Mouse (Mus musculus): ENCODE measurements around the gene Rab3gap1. TPM values are rescaled to one million over a fixed set of nuclear protein-coding genes. Genes with fewer than 3 reads are reported as not detected.

The Rab3gap1 gene
- polyA plus RNA-seq, 1 experiment from 2014 or later = 28.5 TPM

GRCm38 (mm10) chr1:127850075-127850610 lies 18.4 kb upstream of the Rab3gap1 start:
- Histone ChIP-seq H3K9ac (replicated peaks; ENCODE audit: low read depth, low read length) (no peak overlapping the region), H3K36me3 (ENCODE audit: control insufficient read depth, insufficient read depth, low read length) (no peaks in the 10 kb centered on the region), H3K4me2 (ENCODE audit: low read depth, low read length) (no peak overlapping the region), H3K9me3 (ENCODE audit: control insufficient read depth, low read length) (no peaks in the 10 kb centered on the region; the same call in 1 of the 2 replicates), H3K4me1 (ENCODE audit: control insufficient read depth, insufficient read depth, low read length) (no peaks in the 10 kb centered on the region), H3K27ac (ENCODE audit: low read depth, low read length) (no peak overlapping the region), H3K4me3 (ENCODE audit: low read depth, low read length) (no peak overlapping the region), H3K27me3 (ENCODE audit: control insufficient read depth, insufficient read depth, low read length) (no peaks in the 10 kb centered on the region)
- no peak for ATAC-seq (ENCODE audit: low read depth)
- 82% methylated on average over 7 of the region's 7 CpGs for WGBS

- ATAC-seq (ENCODE audit: low read depth) = no peak
- Histone ChIP-seq H3K4me3 (ENCODE audit: low read depth, low read length) (no peak within 1 kb of the TSS), H3K9ac (replicated peaks; ENCODE audit: low read depth, low read length) (no peak within 1 kb of the TSS)
Measured at GRCm38 (mm10) chr1:127854486-127855222, 13.9 kb upstream of the Rab3gap1 start, which contains the start of gene Map3k19. Gene Map3k19 (minus strand): TSS chr1:127855031.

GRCm38 (mm10) chr1:127858945-127859648 lies 9.5 kb upstream of the Rab3gap1 start:
- Histone ChIP-seq H3K27ac (ENCODE audit: low read depth, low read length) (no peak overlapping the region), H3K4me3 (ENCODE audit: low read depth, low read length) (no peak overlapping the region), H3K36me3 (ENCODE audit: control insufficient read depth, insufficient read depth, low read length) (no peaks in the 10 kb centered on the region), H3K4me1 (ENCODE audit: control insufficient read depth, insufficient read depth, low read length) (no peaks in the 10 kb centered on the region), H3K9me3 (ENCODE audit: control insufficient read depth, low read length) (no peaks in the 10 kb centered on the region), H3K9ac (replicated peaks; ENCODE audit: low read depth, low read length) (no peak overlapping the region), H3K27me3 (ENCODE audit: control insufficient read depth, insufficient read depth, low read length) (no peaks in the 10 kb centered on the region), H3K4me2 (ENCODE audit: low read depth, low read length) (no peak overlapping the region)
- WGBS = 90% methylated on average over 9 of the region's 9 CpGs
- no peak for ATAC-seq (ENCODE audit: low read depth)

More at GRCm38 (mm10) chr1:127854486-127855222, 13.9 kb upstream of the Rab3gap1 start, which contains the start of gene Map3k19:
- WGBS = 72% methylated on average over 14 of the region's 14 CpGs
- Histone ChIP-seq H3K27ac (ENCODE audit: low read depth, low read length) (no peak within 1 kb of the TSS), H3K4me1 (ENCODE audit: control insufficient read depth, insufficient read depth, low read length) (no peaks in the 10 kb centered on the region), H3K36me3 (ENCODE audit: control insufficient read depth, insufficient read depth, low read length) (no peaks in the 10 kb centered on the region), H3K27me3 (ENCODE audit: control insufficient read depth, insufficient read depth, low read length) (no peaks in the 10 kb centered on the region), H3K9me3 (ENCODE audit: control insufficient read depth, low read length) (no peaks in the 10 kb centered on the region; the same call in 1 of the 2 replicates), H3K4me2 (ENCODE audit: low read depth, low read length) (no peak within 1 kb of the TSS)

- Histone ChIP-seq H3K9me3 (ENCODE audit: control insufficient read depth, low read length) (no peaks in the 10 kb centered on the region), H3K4me1 (ENCODE audit: control insufficient read depth, insufficient read depth, low read length) (no peaks in the 10 kb centered on the region), H3K9ac (replicated peaks; ENCODE audit: low read depth, low read length) (no peak overlapping the region), H3K27ac (ENCODE audit: low read depth, low read length) (no peak overlapping the region), H3K4me2 (ENCODE audit: low read depth, low read length) (no peak overlapping the region), H3K27me3 (ENCODE audit: control insufficient read depth, insufficient read depth, low read length) (no peaks in the 10 kb centered on the region), H3K4me3 (ENCODE audit: low read depth, low read length) (no peak overlapping the region), H3K36me3 (ENCODE audit: control insufficient read depth, insufficient read depth, low read length) (no peaks in the 10 kb centered on the region)
- WGBS = 84% methylated on average over 6 of the region's 6 CpGs
- ATAC-seq (ENCODE audit: low read depth) = no peak
Measured at GRCm38 (mm10) chr1:127859799-127860400, 8.7 kb upstream of the Rab3gap1 start.

GRCm38 (mm10) chr1:127860492-127860891 lies 8.1 kb upstream of the Rab3gap1 start:
- H3K9me3 ChIP-seq (ENCODE audit: control insufficient read depth, low read length) = no peaks in the 10 kb centered on the region
- no peak overlapping the region for H3K4me2 ChIP-seq (ENCODE audit: low read depth, low read length)
- H3K27me3 ChIP-seq (ENCODE audit: control insufficient read depth, insufficient read depth, low read length) = no peaks in the 10 kb centered on the region
- H3K4me1 ChIP-seq (ENCODE audit: control insufficient read depth, insufficient read depth, low read length) = no peaks in the 10 kb centered on the region
- H3K36me3 ChIP-seq (ENCODE audit: control insufficient read depth, insufficient read depth, low read length) = no peaks in the 10 kb centered on the region
- H3K27ac ChIP-seq (ENCODE audit: low read depth, low read length) = no peak overlapping the region
- H3K9ac ChIP-seq (replicated peaks; ENCODE audit: low read depth, low read length) = no peak overlapping the region
- no peak overlapping the region for H3K4me3 ChIP-seq (ENCODE audit: low read depth, low read length)
- ATAC-seq (ENCODE audit: low read depth) = no peak
- WGBS = 96% methylated on average over 4 of the region's 4 CpGs

GRCm38 (mm10) chr1:127861900-127862299 lies 6.7 kb upstream of the Rab3gap1 start:
- WGBS = 95% methylated on average over 5 of the region's 5 CpGs
- Histone ChIP-seq H3K9me3 (ENCODE audit: control insufficient read depth, low read length) (no peaks in the 10 kb centered on the region), H3K4me2 (ENCODE audit: low read depth, low read length) (no peak overlapping the region), H3K4me3 (ENCODE audit: low read depth, low read length) (no peak overlapping the region), H3K4me1 (ENCODE audit: control insufficient read depth, insufficient read depth, low read length) (no peaks in the 10 kb centered on the region), H3K27ac (ENCODE audit: low read depth, low read length) (no peak overlapping the region), H3K27me3 (ENCODE audit: control insufficient read depth, insufficient read depth, low read length) (no peaks in the 10 kb centered on the region), H3K36me3 (ENCODE audit: control insufficient read depth, insufficient read depth, low read length) (no peaks in the 10 kb centered on the region), H3K9ac (replicated peaks; ENCODE audit: low read depth, low read length) (no peak overlapping the region)
- no peak for ATAC-seq (ENCODE audit: low read depth)

GRCm38 (mm10) chr1:127863806-127864205 lies 4.8 kb upstream of the Rab3gap1 start:
- no peak for ATAC-seq (ENCODE audit: low read depth)
- no peaks in the 10 kb centered on the region for H3K9me3 ChIP-seq (ENCODE audit: control insufficient read depth, low read length)
- no peak overlapping the region for H3K27ac ChIP-seq (ENCODE audit: low read depth, low read length)
- no peaks in the 10 kb centered on the region for H3K27me3 ChIP-seq (ENCODE audit: control insufficient read depth, insufficient read depth, low read length)
- no peak overlapping the region for H3K4me3 ChIP-seq (ENCODE audit: low read depth, low read length)
- WGBS = 21% methylated on average over 7 of the region's 7 CpGs
- H3K4me2 ChIP-seq (ENCODE audit: low read depth, low read length) = no peak overlapping the region
- no peaks in the 10 kb centered on the region for H3K36me3 ChIP-seq (ENCODE audit: control insufficient read depth, insufficient read depth, low read length)
- H3K9ac ChIP-seq (replicated peaks; ENCODE audit: low read depth, low read length) = no peak overlapping the region
- H3K4me1 ChIP-seq (ENCODE audit: control insufficient read depth, insufficient read depth, low read length) = no peaks in the 10 kb centered on the region

GRCm38 (mm10) chr1:127869276-127869675 lies 703 bp downstream of the Rab3gap1 start:
- Histone ChIP-seq H3K36me3 (ENCODE audit: control insufficient read depth, insufficient read depth, low read length) (0 out of 2 replicates have a peak, but pooled peaks cover 5% of the 10 kb centered on the region), H3K4me2 (ENCODE audit: low read depth, low read length) (peak overlapping the region; percentile 68), H3K27ac (ENCODE audit: low read depth, low read length) (peak overlapping the region; percentile 81; the same call in 1 of the 2 replicates), H3K4me1 (ENCODE audit: control insufficient read depth, insufficient read depth, low read length) (peaks cover 5% of the 10 kb centered on the region; the same call in 1 of the 2 replicates), H3K9ac (replicated peaks; ENCODE audit: low read depth, low read length) (peak overlapping the region; percentile 76), H3K4me3 (ENCODE audit: low read depth, low read length) (peak overlapping the region; percentile 68), H3K9me3 (ENCODE audit: control insufficient read depth, low read length) (no peaks in the 10 kb centered on the region), H3K27me3 (ENCODE audit: control insufficient read depth, insufficient read depth, low read length) (no peaks in the 10 kb centered on the region)
- WGBS = 53% methylated on average over 8 of the region's 8 CpGs
- ATAC-seq (ENCODE audit: low read depth) = no peak; the same call in 1 of the 2 replicates

All from neural tube, embryonic 14.5 days (tissue).